Mouse (Mus musculus) gonadal fat pad, adult 2 months (tissue): ENCODE measurements around the gene Cdkl5. TPM values are rescaled to one million over a fixed set of nuclear protein-coding genes. Genes with fewer than 3 reads are reported as not detected.
A peak's percentile ranks its signal among the peaks of the same experiment; 100 is the strongest.

Experiments
- DNase-seq: peaks from one replicate; pipeline ENCODE4 v3.0.0-alpha.2; 2012; ENCODE audit warnings: low read depth
- polyA plus RNA-seq: library from polyadenylated mRNA; depleted of rRNA; stranded (reverse); fragments of >200 nt; gene quantifications from 2 replicates; pipeline ENCODE4 v1.2.3, GENCODE M21; 2012; rRNA removed

Cdkl5 gene
- polyA plus RNA-seq = 0.69 and 0.76 TPM in 2 replicates

DNA sequence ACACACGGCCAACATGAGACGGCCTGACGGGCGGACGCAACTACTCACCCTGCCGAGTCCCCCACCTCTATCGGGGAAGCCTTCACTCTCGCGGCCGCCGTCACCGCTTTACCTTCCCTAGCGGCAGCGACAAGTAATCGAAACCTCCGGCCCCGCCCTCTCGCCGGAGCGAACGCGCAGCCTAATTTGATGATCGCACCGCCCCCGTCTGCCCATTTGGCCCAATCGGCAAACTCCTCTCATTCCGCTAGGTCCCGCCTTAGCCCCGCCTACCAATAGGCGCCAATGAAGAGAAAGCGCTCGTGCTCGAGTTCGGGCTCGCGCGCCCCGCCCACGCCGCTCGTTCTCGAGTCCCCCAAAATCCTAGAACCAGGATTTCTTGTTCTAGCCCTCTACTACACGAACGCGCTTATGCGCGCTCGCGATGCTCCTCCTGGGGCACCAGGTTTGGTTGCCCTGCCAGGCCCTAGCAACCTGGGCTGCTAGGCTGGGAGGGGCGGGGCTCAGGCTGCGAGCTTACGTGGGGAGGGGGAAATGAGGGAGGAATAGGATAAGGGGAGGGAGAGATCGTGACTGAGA is at the start of gene Cdkl5:
TSS of gene Cdkl5 (minus strand) at position 162 of the 579 bp plus-strand sequence.
- DNase-seq = peak; percentile 46

DNA sequence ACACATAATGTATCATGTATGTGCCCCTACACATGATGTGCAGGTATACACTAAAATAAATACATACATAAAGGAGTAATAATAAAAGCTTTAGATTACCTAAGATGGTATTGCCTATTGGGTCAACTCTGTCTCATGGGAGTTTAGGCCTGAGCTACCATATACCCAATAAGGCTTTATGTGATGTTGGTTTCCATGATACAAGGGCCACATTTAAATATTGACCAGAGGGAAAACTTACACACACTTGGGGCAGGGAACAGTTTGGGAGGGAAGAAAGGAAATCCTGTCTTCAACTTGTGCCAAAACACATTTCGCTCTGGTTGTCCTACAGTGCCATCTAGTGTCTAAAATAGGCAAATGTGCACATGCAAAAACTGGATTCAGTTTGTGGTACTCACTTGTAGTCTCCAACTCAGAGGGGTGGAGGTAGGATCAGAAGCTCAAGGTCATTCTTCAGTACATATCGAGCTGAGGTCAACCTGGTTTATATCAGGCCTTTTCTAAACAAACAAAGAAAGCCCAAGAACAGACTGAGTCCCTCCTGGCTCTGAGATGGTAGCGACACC is 38.8 kb upstream of the Cdkl5 start:
- DNase-seq = no peak

DNA sequence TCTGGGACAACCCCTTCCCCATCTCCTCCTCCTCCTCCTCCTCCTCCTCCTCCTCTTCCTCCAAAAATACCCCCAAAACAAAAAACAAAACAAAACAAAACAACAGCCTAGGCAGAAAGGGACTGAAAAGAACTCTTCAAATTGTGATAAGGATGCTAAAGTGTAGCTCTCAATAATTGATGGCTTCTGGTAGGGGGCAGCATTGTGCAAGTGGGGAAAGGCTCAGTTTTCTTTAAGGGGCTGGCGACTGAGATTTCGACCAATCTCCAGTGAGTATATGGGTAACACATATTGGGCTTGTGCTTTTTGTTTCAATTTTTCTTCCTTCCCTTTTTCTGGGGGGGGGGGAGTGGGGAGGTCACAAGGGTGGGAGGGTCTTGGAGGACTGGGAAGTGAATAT is 37.9 kb upstream of the Cdkl5 start:
- no peak for DNase-seq

DNA sequence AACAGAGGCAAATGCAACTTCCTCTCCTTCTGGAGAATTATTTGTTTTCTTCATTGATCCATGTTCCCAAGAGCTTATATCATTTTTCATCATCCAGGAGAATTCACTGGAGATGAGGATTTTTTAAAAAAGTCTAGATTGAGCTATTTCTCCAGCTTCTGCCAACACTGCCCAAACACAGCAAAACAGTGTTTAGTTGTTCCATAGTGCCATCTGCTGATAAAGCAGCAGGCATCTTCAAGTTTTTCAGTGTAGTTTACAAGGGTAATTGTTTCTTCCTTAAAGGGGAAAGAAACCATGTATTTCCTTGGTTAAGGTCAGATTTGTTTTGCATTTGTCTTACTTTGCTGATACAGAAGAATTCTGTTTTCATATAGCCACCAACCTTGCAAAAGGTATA is 35.7 kb upstream of the Cdkl5 start:
- DNase-seq = no peak

DNA sequence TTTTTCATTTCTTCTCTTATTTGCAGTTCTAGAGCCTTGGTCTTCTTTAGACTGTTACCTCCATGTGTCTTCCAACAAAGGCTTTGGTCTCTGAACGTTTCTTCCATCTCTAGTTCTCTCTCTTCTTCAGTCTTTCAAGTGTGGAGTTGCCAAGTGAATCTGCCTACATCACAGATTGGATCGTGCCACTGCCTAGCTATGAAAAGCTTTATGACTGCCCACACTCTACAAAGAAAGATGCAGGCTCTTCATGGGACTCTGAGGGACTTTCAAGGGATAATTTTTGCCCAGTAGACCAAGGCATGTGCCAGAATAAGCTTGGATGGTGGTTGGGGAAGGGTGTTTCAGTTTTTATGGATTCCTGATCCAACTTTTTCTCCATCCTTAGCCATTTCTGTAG is 30.0 kb upstream of the Cdkl5 start:
- DNase-seq = no peak

DNA sequence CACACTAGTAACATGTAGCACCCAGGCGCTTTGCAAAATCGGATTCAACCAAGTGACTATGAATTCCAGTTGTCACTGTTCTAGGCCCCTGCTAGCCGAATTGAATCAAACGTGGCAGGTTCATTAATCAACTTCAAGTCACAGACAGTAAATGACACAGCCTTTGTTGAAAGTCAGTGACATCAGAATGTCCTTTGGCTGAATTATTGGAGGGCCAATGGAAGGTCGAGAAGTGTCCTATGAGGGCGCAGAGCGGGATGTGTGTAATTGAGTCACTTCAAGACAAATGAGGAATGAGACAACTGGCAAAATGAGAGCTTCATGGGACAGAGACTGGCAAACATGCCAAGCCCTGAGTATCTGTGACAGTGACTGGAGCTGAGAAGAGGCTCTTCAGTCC is 27.0 kb upstream of the Cdkl5 start:
- no peak for DNase-seq

DNA sequence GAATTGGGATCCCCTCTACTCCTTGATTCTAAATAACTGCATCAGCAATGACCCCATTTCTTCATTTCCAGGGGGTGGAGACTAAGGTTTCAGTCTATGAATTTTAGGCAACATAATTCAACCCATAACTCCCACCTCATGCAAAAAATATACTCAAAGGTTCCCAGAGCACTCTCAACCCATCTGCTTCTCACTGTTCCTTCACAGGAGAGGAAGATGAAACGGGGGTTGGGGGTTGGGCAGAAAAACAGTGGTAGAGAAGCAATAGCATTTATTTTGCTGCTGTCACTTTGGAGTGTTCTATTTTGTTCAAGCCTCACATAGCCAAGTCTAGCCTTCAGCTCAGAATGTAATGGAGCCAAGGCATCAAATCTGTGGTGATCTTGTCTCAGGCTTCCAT is 23.7 kb upstream of the Cdkl5 start:
- DNase-seq = no peak

DNA sequence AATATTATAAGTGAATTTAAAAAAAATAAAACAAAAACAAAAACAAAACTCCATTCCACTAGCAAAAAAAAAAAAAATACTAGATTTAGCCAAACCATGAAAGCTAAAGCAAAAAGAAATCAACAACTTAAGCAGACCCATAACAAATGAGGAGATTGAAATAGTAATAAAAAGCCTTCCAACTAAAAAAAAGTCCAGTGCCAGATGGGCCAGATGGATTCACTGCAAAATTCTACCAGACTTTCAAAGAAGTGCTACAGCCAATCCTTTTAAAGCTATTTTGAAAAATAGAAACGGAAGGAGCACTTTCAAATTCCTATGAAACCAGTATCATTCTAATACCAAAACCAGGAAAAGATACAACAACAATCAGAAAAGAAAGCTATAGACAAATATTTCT is 11.8 kb upstream of the Cdkl5 start:
- no peak for DNase-seq

DNA sequence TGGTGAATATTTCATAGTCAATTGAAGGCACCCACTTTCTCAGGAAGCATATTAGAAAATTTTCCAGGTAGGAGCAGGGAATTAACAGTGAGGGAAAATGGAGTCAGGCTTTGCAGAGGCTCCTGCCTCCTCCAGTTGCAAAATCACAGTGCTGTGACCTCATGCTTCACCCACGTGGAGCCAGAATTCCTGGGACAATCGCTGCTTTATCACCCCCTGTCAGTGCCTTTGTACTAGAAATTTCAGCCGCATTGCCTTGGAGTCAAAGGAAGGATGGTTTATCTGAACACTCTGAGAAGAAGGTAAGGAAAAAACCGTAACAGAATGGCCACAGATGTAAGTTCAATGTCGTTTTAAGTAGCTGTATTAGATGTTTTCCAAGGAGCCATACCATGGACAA is 1.5 kb upstream of the Cdkl5 start:
- DNase-seq = no peak

DNA sequence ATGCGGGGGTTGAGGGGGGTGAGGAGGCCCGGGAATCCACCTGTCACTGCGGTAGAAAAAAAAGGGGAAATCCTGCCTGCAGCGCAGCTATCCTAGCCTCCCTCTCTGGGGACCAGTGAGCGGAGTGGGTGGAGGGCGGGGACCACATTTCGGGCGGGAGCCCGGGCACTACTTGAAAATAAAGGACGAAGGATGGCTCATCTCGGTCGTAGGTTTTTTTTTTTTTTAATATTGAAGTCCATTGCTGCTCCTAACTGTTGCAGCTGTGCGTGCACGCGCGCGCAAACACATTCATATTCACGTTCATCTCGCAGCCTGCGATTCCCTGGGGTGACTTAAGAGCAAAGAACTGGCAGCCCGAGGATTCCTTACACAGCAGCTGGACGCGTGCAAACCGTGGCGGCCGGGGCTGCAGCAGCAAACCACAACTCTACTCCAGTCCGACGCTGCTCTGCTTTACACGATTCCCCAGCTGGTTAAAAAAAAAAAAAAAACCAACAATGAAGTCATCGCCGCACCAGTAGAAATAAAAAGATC is 695 bp upstream of the Cdkl5 start:
- DNase-seq = no peak

DNA sequence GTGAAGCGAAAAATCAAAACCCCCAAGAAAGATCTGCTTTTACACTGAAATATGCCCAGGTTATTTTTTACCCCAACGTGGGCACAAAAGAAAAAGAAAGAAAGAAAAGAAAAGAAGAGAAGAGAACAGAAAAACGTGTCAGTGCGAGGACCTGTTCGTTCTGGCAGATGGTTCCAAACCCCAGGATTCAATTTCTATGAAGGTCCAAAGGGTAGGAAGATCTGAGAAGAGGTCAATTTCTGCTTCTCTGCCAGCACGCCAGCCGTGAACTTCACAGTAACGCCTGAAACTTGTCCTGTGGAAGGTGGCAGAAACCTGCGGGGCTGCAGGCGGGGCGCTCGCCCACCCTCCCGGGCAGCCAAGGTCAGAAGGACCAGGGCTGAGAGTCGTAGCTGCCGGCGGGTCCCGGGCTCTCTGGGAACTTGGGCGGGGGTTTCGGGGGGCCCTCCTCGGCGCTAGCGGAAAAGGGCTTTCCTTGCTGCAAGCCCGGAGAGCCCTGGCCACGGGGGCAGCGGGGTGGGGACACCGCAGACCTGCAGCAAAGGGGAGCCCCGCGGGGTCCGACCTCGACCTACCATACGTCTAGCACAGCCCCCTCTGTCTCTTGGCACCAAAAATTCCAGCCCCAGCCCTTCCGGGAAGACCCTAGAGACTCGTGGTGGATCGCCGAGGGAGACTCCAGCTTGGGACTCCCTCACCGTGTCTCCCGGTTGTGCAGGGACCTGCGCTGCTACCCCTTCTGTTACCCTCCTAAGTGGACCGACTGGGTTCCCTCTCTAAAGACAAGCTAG is 560 bp downstream of the Cdkl5 start:
- DNase-seq = no peak

DNA sequence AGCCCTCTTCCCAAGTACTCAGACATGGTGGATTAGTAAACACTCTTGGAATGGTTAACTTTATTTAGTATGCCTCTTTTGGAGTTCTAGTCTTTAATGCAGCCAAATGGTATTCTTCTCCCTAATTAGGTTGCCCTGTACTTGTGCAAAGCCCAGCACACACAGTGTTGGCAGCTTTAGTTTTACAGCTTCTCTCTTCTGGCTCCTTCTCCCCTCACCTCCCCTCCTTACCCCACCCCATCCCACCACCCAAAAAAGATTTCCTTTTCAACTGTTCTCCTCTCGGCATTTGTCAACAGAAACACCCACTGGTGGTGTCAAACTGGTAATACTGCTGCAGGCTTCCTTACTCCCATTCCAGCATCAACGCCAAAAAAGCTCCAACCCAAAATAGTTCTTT is 1.8 kb downstream of the Cdkl5 start:
- no peak for DNase-seq

DNA sequence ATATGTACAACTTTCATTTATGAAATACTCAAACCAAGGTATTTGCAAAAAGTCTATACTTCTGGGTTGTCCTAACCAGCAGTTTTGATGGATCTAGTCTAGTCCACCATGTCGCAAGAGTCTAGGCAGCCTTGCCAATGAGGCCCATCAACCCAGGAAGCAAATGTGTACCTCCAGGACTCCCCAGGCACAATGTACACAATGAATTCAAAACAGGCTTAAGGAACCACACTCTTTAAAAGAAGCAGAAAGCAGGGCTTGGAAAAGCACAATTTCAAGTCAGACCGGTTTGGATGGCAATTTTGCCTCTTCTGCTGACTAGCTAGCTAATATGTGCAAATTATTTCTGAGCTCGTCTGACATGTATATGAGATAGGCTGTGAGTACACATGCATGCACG is 4.2 kb downstream of the Cdkl5 start:
- peak; percentile 69 for DNase-seq

DNA sequence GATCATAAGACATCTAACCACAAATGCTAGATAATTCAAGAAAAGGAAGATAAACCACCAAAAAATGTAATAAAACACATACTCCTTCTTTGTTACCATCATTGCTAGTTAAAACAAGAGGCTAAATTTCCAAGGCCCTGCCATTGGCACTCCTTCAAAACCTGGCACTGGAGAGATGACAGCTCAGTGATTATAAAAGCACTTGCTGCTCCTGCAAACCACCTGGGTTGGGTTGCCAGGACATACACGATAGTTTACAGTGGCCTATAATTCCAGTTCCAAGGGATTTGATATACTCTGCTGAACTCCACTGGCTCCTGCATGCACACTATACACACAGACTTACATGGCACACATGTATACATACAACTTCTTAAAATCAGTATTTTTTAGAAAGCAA is 16.6 kb downstream of the Cdkl5 start:
- no peak for DNase-seq

DNA sequence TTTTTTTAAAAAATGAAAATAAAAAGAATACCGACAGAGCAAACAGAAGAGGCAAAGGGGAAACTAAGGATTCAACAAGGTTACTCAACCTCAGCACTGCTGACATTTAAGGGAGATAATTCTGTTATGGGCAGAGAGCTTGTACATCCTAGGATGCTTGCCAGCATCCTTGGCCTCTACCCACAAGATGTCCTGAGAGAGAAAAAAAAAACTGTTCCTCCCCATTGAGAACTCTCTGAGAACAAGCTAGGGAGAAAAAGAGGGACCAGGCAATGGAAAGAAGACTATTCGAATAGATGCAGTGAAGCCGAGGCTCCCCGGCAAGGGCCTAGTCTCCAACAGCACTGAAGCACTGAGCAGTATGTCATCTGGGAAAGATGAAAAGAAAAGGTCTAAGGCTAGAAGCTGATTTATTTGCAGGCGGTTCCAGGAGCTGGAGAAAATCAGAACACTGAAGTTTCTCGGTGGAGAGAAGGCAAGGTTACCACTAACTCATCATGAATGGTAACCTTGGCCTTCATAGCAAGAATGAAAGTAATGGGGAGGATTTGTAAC is 22.4 kb downstream of the Cdkl5 start:
- no peak for DNase-seq

DNA sequence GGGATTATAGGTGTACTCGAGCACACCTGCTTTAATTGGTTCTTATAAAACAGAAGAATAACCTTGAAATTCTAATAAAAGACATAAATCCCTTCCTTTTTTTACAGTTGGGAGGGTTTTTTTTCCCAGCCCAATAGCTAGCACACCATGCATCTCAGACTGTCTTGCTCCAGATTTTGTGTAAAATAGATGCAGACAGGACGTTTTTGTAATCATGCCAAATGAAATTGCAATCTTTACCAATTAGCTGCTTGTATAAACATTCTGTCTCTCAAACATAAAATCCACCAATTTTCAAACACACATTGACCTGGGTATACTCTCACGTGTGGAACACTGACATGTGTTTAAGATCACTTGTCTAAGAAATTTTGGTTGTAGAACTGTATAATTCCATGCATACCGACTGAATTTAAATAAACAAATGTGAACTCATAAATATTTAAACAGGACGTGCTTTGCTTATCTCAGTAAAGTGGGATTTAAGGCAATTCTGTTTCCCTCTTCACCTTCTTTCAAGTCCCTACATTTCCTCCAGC is 35.8 kb downstream of the Cdkl5 start:
- DNase-seq = no peak

DNA sequence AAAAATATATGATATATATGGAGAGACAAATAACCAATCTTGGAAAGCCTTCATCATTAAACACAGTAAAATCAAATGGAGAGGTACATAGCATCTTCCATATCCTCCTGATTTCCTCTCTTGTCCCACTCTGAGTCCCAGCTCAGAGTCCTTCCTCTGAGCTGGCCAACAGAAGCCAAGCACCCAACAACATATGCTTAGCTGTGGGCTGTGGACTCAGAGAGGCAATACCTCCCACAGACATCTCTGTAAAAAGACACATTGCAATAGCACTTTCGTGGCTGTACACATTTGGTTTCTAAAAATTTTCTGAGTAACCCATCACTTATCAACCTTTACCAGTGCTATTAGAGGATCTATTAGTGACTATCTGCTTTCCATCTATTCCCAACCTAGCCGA is 44.9 kb downstream of the Cdkl5 start:
- DNase-seq = no peak

DNA sequence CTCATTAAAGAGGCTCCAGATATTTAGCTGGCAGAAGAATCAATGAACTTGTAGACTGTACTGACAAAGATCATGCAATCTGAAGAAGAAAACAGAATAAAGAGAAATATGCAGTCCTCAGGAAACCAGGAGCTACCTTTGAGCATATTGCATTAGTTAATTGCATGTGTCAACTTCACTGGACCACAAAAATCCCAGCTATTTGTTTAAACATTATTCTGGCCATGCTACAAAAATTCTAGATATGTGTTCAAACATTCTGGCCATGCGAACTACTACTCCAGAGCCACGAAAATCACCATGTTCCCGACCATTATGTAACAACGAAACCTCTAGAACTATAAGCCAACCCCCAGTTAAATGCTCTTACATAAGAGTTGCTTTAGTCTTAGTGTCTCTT is 49.8 kb downstream of the Cdkl5 start:
- DNase-seq = no peak

DNA sequence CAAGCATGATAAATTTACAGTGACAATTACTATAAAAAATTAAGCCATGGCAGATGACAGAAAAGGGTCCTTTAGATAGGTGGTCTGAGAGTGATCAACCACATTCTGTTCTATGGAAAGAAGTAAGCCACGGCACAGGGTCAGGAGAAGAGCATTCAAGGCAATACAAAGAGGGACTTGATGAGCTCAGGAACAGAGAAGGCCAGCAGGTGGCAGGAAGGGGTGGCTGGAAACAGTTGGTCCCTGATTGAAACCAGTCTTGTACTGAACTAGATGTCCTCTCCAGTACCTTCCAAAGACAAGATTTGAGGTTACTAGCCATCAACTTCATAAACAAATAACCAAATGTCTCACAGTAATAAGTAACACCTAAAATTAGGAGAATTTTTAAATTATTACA is 59.0 kb downstream of the Cdkl5 start:
- DNase-seq = no peak

DNA sequence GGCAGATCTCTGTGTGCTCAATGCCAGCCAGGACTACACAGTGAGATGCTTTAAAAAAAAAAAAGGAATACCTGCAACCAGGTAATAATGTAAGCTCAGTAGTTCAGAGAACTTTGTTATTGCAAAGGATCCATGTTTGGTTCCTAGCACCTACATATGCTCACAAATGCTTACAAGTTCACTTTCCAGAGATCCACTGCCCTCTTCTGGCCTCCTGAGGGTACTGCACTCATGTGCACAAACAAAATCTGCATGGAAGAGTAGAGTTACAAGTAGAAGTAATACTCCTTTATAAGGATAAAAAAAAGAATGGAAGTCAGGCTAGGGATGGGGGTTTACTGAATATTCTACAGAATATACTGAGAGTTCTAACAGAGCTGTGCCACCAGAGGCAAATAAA is 63.8 kb downstream of the Cdkl5 start:
- no peak for DNase-seq

DNA sequence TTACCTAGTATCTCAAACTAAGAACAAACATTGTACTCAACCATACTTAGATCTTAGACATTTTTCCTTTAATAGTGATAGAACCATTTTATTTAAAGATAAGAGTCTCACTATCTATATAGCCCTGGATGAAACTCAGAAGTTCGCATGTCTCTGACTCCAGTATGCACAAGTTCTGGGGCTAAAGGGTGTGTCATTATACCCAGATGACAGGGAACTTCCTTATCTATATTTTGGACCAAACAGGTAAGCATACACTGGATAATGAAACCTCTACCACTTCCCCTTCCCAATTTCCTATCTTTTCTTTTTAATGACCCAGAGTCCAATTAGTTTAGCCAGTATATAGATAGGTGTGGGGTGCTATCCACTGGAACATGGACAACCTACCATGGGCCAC is 65.6 kb downstream of the Cdkl5 start:
- no peak for DNase-seq

DNA sequence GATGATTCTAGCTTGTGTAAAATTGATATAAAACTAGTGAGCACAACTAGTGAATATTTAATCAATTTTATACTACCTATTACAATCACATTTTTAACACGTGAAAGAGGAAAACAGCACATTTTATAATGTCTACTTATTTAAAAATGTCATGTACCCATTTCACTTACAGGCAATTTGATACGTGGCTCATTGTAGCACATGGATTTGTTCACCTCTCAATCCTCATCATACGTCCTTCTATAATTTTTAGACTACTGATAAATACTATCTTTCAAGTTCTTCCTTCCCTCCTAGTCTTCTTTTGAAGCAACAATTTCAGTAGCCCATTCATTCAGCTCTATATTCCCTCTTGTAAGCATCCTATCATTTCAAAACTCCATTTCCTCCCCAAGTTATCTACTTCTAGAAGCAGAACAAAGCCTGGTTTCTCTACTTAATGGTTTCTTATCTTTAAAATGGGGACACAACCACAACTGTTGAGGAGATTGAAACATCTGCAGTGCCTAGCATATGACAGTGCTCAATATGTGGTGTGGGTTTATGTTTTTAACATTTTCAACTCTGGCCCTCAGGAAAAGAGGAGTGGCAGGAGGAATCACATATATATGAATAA is 75.4 kb downstream of the Cdkl5 start:
- no peak for DNase-seq
